Mouse (Mus musculus) brain, embryonic 14.5 days (tissue): ENCODE results near the gene Cysrt1. TPM values are rescaled to one million over a fixed set of nuclear protein-coding genes. Genes with fewer than 3 reads are reported as not detected.

Experiments
- DNase-seq: peaks from one replicate; pipeline ENCODE4 v3.0.0-alpha.2; 2011; ENCODE audit warnings: low read depth
- CTCF ChIP-seq: fragments of 200-500 bp; IDR thresholded peaks from 2 replicates; pipeline ENCODE4 v1.5.1; 2012; ENCODE audit warnings: inconsistent platforms, mild to moderate bottlenecking, moderate library complexity, borderline replicate concordance; ENCODE audit not compliant: insufficient read depth, insufficient read length; ENCODE audit errors: extremely low read depth
- POLR2A ChIP-seq: fragments of 200-500 bp; IDR thresholded peaks from 2 replicates; pipeline ENCODE4 v1.6.1; 2012; ENCODE audit warnings: mild to moderate bottlenecking, inconsistent platforms, borderline replicate concordance; ENCODE audit not compliant: poor library complexity, insufficient read depth, insufficient read length, severe bottlenecking; ENCODE audit errors: extremely low read depth
- polyA plus RNA-seq: library from polyadenylated mRNA; depleted of rRNA; stranded (reverse); fragments of >200 nt; gene quantifications from 2 replicates; pipeline ENCODE4 v1.2.3, GENCODE M21; 2012

Cysrt1 gene
- polyA plus RNA-seq, 1 experiment: 0.10 TPM

- TF ChIP-seq CTCF: no peak
- TF ChIP-seq POLR2A: no peak
- no peak for DNase-seq
Measured at GRCm38 (mm10) chr2:25228995-25229530, 13.2 kb downstream of the Cysrt1 start.

DNA sequence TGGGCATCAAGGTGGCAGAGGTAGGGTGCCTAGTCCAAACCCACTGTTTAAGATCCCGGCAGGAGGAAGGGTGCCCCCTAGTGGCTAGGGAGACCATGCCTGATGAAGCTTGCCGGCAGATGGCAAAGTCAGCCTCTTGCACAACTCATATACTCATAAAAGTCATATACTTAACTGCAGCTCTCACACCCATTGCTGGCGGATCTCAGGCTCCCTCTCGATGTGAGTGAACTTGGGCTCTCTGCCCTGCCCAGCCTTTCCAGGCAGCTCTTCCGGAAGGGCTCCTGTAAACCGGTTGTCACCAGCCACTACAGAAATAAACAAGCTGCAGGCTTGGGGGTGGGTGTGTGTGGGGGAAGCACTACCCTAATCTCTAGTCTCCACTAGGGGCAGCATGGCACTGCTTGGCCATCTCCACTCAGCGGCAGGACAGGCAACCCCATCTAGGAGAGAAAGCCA is 13.8 kb downstream of the Cysrt1 start:
- DNase-seq: peak; percentile 93
- no peak for TF ChIP-seq POLR2A
- peak; percentile 83 for TF ChIP-seq CTCF

DNA sequence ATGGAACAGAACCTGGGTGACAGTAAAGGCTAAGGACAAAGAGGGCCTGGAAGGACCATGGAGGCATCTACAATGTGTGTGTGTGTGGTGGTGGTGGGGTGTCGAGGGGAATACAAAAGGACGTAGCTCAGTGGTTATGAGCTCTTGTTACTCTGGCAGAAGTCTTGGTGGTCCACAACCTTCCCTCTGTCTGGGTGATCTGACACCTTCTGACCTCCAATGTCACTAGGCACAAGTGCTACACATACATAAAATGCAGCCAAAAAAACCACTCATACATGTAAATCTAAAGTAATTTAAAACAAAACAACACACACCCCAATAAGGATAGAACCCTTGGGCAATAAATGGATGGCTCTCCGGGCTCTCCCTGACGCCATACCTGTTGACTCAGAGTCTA is 14.8 kb downstream of the Cysrt1 start:
- DNase-seq: no peak
- TF ChIP-seq CTCF (no peak), POLR2A (no peak)

DNA sequence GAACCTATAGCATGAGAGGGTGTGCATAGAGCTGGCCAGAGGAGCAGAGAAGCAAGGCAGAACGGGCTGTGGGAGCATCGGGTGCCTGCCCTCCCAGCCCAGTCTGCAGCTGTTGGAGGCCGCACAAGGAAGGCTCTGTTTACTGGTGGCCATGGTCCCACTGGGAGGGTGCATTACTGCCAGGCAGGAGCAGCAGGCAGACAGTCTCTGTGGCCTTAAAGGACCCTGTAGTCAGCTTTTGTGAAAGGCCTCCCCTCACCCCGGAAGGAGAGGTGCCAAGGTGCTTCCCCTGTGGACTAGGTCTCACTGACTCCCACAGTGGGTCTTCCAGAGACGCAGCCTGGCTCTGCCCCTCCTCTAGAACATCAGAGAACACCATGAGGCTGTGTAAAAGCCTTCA is 15.4 kb downstream of the Cysrt1 start:
- no peak for DNase-seq
- TF ChIP-seq CTCF (no peak), POLR2A (no peak)

DNA sequence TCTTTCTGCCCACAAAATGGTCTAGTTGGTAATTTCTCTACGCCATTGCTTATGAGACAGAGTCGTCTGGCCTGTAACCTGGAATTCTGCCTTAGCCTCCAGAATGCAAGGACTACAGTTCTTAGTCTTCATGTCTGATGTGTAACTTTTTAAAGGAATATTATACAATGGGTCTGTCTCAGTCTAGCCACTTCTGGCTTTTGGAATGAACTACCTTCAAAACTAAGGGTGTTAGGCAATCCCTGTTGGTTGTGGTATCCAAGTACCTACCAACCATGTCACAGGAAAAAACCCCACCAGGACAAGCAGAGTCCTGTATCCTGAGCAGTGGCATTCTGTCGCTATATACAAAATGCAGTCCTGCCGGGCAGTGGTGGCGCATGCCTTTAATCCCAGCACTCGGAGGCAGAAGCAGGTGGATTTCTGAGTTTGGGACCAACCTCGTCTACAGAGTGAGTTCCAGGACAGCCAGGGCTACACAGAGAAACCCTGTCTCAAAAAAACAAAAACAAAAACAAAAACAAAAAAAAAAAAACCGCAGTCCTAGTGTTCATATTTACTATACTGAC is 16.4 kb downstream of the Cysrt1 start:
- no peak for DNase-seq
- TF ChIP-seq POLR2A (no peak), CTCF (no peak)

GRCm38 (mm10) chr2:25224766-25225752 is 17.2 kb downstream of the Cysrt1 start:
- TF ChIP-seq POLR2A: peak; percentile 82; the same call in 1 of the 2 replicates
- TF ChIP-seq CTCF: no peak
- peak; percentile 100 for DNase-seq

GRCm38 (mm10) chr2:25224492-25224765 is 17.8 kb downstream of the Cysrt1 start, which contains the start of gene Tubb4b:
Tubb4b (minus strand) TSS chr2:25224702.
- peak; percentile 14; the same call in 1 of the 2 replicates for TF ChIP-seq CTCF
- peak; percentile 96 for TF ChIP-seq POLR2A

DNA sequence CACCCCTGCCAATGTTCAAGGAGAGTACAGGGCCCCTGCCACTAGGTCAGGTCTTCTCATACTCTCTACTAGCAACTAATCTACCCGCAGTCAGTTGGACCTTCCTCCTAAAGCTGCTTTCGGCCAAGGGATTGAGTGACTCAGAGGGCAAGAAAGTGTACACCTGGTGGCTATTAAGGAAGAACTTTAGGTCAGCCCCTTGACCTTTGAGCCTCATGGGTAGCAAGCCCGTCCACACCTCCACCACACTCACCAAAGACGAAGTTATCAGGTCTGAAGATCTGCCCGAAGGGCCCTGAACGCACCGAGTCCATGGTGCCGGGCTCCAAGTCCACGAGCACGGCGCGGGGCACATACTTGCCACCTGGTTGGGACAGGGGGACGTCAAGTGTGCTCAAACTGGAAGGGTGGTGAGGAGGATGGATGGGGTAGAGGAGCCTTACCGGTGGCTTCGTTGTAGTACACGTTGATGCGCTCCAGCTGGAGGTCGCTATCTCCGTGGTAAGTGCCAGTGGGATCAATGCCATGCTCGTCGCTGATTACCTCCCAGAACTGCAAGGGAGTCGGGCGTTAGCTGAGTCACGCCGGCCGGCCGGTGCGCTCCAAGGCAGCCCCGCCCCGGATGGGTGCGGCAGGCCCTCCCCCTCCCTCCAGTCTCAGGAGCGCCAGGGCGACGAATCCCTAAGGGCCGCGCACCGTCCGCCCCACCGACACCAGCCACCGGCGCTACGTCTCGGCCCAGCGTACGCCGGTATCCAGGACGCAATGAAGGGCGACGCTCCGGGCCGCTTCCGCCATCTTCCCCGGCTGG is 18.4 kb downstream of the Cysrt1 start:
- TF ChIP-seq CTCF (no peak), POLR2A (no peak)
- DNase-seq: no peak

More at GRCm38 (mm10) chr2:25224492-25224765, 17.8 kb downstream of the Cysrt1 start, which contains the start of gene Tubb4b:
- DNase-seq: no peak

GRCm38 (mm10) chr2:25221331-25221772 is 20.9 kb downstream of the Cysrt1 start:
- no peak for TF ChIP-seq POLR2A
- no peak for TF ChIP-seq CTCF
- DNase-seq: no peak

- TF ChIP-seq POLR2A (no peak), CTCF (no peak)
- DNase-seq: no peak
Measured at GRCm38 (mm10) chr2:25218445-25218844, 23.8 kb downstream of the Cysrt1 start, which contains the start of gene Fam166a. Fam166a (plus strand) TSS chr2:25218745.

- no peak for DNase-seq
- TF ChIP-seq POLR2A (no peak), CTCF (no peak)
Measured at GRCm38 (mm10) chr2:25217666-25218065, 24.6 kb downstream of the Cysrt1 start.

DNA sequence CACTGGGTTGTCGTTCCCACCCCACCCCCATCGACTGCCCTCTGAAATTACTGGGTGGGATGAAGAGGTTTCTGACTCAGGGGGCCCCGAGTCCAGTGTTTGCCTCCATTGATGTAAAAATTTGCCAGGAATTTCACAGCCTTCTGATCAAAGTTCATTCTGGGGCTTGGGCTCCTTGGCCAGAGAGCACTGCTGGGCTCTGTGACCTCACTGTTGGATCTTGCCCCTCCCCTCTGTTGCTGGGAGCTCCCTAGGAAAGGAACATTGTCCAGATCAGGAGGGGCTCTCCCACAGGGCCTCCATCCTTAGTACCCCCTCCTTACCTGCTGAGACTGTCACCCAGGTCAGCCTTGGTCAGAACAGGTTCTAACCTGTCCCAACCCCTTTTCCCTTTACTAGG is 27.8 kb downstream of the Cysrt1 start, which contains the start of gene Stpg3:
Gene Stpg3, minus strand, starts transcription at position 194 of the 400 bp plus-strand sequence.
- no peak for DNase-seq

More for the DNA sequence above, 27.8 kb downstream of the Cysrt1 start, which contains the start of gene Stpg3:
- TF ChIP-seq POLR2A (no peak), CTCF (no peak)
